Mouse (Mus musculus) urinary bladder, postnatal 36 days (tissue): Measurements from ENCODE around the gene Nubp2.

Experiments
- DNase-seq, 2 experiments: peaks; one replicate each; pipeline ENCODE4 v3.0.0; 2022; ENCODE audit warnings: low spot score in 2 of 2, mixed read lengths in 1 of 2

Nubp2 gene

DNA sequence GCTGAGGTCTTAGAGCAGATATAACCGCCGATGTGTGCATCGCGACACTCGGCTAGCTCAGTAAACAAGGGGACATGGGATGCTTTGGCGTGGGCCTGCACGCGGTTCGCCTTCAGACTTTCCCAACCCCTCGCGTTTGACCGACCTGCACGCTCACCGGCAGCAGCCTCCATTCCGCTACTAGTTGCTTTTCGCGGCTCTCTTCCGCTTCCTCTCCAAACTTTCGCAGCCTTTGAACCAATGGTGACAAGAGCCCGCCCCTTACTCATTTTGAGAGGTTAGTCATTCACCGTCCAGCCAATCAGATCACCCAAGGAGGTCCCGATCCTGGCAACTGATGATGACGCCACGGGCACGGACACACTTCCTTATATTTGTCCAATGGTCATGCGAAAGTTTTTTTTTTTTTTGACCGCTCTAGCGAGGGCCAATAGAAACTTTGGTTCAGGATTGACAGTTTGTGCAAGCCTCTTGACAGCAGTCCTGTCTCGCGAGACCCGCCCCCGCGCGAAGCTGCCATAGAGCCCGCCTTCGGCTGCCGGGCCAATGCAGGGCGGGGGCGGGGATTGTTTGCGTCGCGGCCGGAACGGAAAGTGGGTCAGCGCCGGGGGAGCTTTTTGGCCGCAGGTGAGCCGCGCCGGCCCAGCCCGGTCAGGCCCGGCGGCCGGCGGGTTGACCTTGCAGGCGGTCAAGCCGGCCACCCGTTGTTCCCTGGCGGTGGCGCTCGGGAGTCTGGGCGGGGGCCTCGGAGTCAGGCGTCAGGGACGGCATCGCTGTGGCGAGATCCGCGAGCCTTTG lies at the start of gene Nubp2, which contains the start of gene Spsb3:
Gene Nubp2 (minus strand): TSS at position 216 of the 798 bp plus-strand sequence.
Gene Spsb3 (plus strand): TSS at position 510 of the 798 bp plus-strand sequence.
- DNase-seq, result peak; percentile 95

- no peak for DNase-seq
Observed at GRCm38 (mm10) chr17:24935666-24936065, 49.5 kb upstream of the Nubp2 start.

DNA sequence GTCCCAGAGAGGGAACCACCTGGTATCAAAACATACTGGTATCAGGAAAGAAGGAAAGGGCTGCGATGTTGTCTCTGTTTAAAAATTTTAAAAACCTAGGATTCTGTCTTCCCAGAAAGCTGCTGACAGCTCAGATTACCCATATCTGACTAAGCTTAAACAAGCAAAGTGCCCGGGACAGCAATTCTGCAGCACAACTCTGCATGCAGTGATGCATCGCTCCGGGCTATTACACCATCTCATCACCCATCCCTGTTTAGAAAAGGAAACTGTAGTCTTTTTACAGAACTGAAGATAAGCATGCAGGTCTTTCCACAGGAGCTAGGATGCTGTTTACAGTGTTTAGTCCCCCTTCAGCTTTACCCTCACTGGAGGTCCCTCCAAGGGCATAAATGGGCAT lies 48.8 kb upstream of the Nubp2 start:
- DNase-seq, result no peak

DNA sequence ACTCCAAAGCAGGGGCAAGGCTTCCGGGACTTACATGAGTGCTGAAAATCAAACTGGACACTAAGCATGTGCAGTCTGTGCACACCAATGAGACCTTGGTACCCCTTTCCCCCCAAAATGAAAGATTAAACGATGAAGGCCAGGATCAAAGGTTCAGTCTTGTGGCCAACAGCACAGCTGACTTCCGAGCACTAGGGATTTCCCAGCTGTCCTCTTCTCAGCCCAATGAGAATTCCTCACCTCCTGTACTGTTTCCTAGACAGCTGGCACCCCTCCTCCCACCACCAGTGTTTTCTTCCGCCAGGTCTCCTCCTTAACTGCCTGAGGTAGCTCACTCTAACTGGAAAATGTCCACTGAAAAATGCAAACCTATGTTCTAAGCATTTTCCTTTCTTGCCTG lies 47.0 kb upstream of the Nubp2 start:
- DNase-seq, result no peak

- DNase-seq, result no peak
Observed at GRCm38 (mm10) chr17:24932431-24932830, 46.3 kb upstream of the Nubp2 start.

- DNase-seq, result no peak
Observed at GRCm38 (mm10) chr17:24929506-24929905, 43.4 kb upstream of the Nubp2 start.

- no peak for DNase-seq
Observed at GRCm38 (mm10) chr17:24923246-24923645, 37.1 kb upstream of the Nubp2 start.

DNA sequence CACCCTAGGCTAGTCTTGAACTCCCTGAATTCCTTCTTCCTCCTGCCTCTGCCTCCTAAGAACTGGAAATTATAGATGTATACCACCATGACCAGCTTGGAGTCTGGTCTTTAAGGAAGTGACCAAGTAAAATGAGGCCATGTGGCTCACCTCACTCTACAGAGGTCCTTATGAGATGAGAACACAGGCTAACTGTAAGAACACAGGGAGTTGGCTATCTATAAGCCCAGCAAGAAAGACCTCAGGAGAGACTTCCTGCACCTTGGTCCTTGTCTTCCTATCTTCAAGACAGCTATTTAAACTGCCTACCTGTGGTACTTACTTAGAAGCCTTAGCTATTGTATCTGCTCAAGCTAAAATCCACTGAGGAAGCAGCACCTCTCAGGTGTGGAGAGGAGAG lies 27.8 kb upstream of the Nubp2 start:
- no peak for DNase-seq

- DNase-seq, result no peak
Observed at GRCm38 (mm10) chr17:24907591-24907990, 21.4 kb upstream of the Nubp2 start.

DNA sequence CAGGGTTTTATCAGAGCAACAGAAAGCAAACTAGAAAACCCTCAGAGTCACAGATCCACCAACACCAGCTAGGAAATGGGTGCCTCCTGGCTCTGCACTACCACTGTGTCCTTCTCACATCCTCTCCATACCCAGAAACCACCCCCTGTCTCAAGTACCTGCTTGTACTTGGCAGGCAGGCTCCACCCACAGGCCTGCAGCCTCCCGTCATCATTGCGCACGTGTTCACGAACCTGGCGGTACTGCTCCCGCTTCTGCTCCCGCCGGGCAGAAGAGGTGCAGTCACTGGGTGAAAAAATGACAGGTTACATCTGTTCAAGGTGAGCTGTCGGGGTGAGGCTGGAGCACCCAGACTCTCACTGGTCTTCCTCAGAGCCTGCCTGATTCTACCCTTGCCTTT lies 17.6 kb upstream of the Nubp2 start:
- DNase-seq, result no peak

- DNase-seq, result no peak
Observed at GRCm38 (mm10) chr17:24902671-24903474, 16.7 kb upstream of the Nubp2 start.

DNA sequence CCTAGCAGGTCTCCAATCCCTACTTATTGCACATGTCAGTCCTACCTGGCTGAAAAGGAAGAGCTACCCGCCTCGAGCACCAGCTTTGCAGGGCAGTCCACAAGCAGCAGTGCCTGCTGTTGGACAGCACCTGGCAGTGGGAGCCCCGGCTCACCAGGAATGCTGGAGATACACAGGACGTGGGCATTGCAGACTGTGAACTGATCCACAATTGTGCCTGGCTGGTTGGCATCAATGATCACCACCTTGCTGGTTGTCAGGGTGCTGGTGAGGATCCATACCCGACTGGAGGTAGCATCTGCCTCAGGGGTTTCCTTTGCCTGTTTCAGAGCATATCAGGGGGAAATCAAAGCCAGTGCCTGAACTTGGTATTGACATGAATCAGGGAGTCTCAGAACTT lies 16.0 kb upstream of the Nubp2 start:
- no peak for DNase-seq

- DNase-seq, result no peak
Observed at GRCm38 (mm10) chr17:24900014-24900413, 13.9 kb upstream of the Nubp2 start.

DNA sequence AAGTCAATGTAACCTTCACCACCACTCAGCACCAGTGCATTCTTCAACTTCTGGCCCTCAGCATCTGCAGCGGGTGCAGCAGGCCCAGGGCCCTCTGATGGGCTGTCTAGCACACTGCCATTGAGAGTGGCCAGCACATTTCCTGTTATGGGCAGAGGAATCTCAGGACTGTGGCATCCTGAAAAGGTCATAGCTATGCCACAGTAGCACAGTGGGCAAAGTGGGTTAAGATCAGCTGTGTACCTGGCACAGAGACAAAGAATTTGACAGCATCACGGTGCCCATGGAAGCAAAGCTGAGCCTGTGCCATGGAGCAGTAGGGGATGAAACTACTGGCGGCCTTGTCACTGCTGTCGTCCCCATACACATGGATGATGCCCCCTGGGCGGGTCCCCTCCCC lies 13.0 kb upstream of the Nubp2 start:
- DNase-seq, result no peak

GRCm38 (mm10) chr17:24898041-24898854 lies 12.1 kb upstream of the Nubp2 start:
- DNase-seq, result no peak

DNA sequence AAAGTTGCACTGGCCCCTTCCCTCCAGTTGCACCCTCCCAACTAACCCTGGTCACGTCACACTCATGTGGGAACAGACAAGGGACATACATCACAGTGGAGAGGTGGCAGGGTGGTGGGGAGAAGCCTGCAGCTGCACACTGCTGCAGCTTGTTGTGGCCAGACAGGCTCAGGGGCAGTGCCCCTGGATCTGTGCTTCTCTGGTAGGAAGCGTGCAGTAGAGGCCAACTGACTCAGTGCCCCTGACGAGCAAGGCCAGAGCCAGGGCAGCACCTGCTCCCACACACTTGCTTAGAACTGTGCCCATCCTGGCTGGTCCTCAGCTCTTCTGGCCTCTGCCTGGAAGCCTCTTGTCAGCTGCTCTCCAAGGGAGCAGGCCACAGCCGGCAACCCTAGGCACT lies 11.5 kb upstream of the Nubp2 start:
- DNase-seq, result no peak

DNA sequence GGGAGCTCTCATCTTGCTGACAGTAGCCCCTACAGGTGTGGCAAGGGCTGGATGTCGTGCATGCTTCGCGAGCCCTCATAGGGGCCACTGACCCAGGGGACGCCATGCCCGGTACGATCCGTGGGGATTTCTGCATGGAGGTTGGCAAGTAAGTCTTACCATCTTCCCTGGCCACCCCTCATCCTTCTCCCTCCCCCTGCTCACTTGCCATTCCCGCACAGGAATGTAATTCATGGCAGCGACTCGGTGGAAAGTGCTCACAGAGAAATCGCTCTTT lies 10.8 kb upstream of the Nubp2 start:
- no peak for DNase-seq

DNA sequence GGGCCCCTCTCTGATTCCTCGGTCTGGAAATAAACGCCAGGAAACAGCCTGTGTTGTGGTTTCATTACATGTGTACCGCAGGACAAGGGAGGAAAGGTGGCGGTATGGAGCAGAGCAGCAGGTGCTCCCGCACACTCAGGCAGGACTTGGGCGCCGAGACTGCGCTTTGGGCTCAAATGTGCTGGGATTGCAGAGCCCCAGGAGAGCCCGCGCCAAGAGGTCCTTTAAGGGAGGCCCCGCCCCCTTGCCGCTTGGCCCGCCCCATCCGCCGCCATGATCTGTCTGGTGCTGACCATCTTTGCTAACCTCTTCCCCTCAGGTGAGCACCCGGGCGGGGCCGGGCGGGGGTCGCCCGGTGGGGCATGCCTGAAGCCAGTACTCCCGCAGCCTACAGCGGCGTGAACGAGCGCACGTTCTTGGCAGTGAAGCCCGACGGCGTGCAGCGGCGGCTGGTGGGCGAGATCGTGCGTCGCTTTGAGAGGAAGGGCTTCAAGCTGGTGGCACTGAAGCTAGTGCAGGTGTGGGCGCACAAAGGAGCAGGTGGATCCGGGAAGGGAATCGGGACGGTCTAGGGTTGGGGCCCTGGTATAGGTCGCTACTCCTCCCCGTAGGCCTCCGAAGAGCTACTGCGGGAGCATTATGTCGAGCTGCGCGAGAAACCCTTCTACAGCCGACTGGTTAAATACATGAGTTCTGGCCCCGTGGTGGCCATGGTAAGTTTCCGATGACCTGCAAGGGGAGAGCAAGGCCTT lies 10.3 kb upstream of the Nubp2 start, which contains the start of gene Nme3:
Gene Nme3 (plus strand): TSS at position 260 of the 752 bp plus-strand sequence.
- DNase-seq, result peak; percentile 61 to 79

DNA sequence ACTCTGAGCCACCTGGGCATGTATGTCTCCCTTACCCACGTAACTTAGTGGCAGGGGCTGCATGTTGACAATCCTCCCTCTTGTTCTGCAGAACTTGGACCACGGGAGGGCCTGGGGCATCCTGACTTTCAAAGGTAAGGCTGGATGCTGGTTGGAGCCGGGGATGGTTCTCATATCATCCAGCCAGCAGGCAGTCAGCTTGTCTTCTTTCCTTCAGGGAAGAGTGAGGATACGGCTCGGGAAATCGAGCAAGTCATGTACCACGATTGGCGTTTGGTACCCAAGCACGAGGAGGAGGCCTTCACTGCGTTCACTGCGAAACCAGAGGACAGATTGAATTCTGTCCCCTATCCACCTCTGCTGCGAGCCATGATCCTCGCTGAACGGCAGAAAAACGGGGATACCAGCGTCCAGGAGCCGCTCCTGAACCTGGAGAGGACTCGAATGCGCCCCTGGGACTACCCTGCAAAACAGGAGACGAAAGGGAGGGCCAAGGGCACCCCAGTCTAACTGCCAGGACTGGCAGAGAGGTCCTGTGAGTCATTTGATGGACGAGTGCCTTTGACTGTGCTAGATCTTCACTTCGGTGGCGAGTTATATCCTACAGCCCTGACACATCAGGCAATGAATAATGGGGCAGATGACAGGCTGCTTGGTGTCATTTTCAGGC lies 9.6 kb upstream of the Nubp2 start:
- DNase-seq, result no peak

- DNase-seq, result peak; percentile 79 to 84
Observed at GRCm38 (mm10) chr17:24894995-24895547, 8.9 kb upstream of the Nubp2 start, which contains the start of the genes Eme2 and Mrps34. Gene Eme2 (minus strand): TSS chr17:24895087. Gene Mrps34 (plus strand): TSS chr17:24895116.
